Mouse (Mus musculus): ENCODE results near the gene Tmem116. TPM values are rescaled to one million over a fixed set of nuclear protein-coding genes. Genes with fewer than 3 reads are reported as not detected.
A peak's percentile ranks its signal among the peaks of the same experiment; 100 is the strongest.

Gene Tmem116
- total RNA-seq, 1 experiment = 3.0 TPM

- Histone ChIP-seq H3K27ac (ENCODE audit: insufficient read depth, low read depth, low read length, poor library complexity, severe bottlenecking) (no peak overlapping the region), H3K9ac (ENCODE audit: insufficient read depth, low read depth, low read length, poor library complexity, severe bottlenecking) (no peak overlapping the region), H3K4me3 (ENCODE audit: insufficient read depth in 1 of 2, low read depth in 1 of 2, low read length in 2 of 2, poor library complexity in 1 of 2, severe bottlenecking in 1 of 2) (no peak overlapping the region), H3K4me1 (ENCODE audit: control insufficient read depth in 2 of 2, insufficient read depth in 2 of 2, low read length in 2 of 2, poor library complexity in 1 of 2) (peaks cover 5 to 9% of the 10 kb centered on the region in 2 experiments), H3K36me3 (ENCODE audit: control insufficient read depth, insufficient read depth, low read length, poor library complexity, severe bottlenecking) (peaks cover 37% of the 10 kb centered on the region), H3K9me3 (ENCODE audit: control insufficient read depth, insufficient read depth, low read depth, low read length) (no peaks in the 10 kb centered on the region)
- in situ Hi-C loops (cut with MboI; ENCODE audit: low sequenced_read_pairs in 2 of 2, unreplicated experiment in 2 of 2) = no loop called here
- TF ChIP-seq ZNF384 (IDR thresholded peaks at IDR 0.05; ENCODE audit: low read depth, low read length) (no peak), ZC3H11A (IDR thresholded peaks at IDR 0.05; ENCODE audit: borderline replicate concordance, low read depth, low read length) (no peak), CHD2 (IDR thresholded peaks at IDR 0.05; ENCODE audit: low read depth, low read length) (no peak), MAFK (IDR thresholded peaks at IDR 0.05; ENCODE audit: insufficient read depth, low read depth, low read length) (no peak), HCFC1 (IDR thresholded peaks at IDR 0.05; ENCODE audit: borderline replicate concordance, insufficient read depth, low read length) (no peak)
- no peak for DNase-seq (ENCODE audit: low read depth, low spot score)
These were observed 83.4 kb downstream of the Tmem116 start for GRCm38 (mm10) chr5:121535116-121535515.

- Histone ChIP-seq H3K4me3 (ENCODE audit: insufficient read depth in 1 of 2, low read depth in 1 of 2, low read length in 2 of 2, poor library complexity in 1 of 2, severe bottlenecking in 1 of 2) (no peak overlapping the region), H3K27ac (ENCODE audit: insufficient read depth, low read depth, low read length, poor library complexity, severe bottlenecking) (peak overlapping the region; percentile 78; the same call in 1 of the 2 replicates), H3K36me3 (ENCODE audit: control insufficient read depth, insufficient read depth, low read length, poor library complexity, severe bottlenecking) (peaks cover 26% of the 10 kb centered on the region), H3K9me3 (ENCODE audit: control insufficient read depth, insufficient read depth, low read depth, low read length) (no peaks in the 10 kb centered on the region), H3K4me1 (ENCODE audit: control insufficient read depth in 2 of 2, insufficient read depth in 2 of 2, low read length in 2 of 2, poor library complexity in 1 of 2) (peaks cover 10 to 13% of the 10 kb centered on the region in 2 experiments), H3K9ac (ENCODE audit: insufficient read depth, low read depth, low read length, poor library complexity, severe bottlenecking) (no peak overlapping the region; the same call in 1 of the 2 replicates)
- no peak for DNase-seq (ENCODE audit: low read depth, low spot score)
- in situ Hi-C loops (cut with MboI; ENCODE audit: low sequenced_read_pairs in 2 of 2, unreplicated experiment in 2 of 2) = no loop called here
- TF ChIP-seq ZNF384 (IDR thresholded peaks at IDR 0.05; ENCODE audit: low read depth, low read length) (peak; percentile 68; the same call in 1 of the 2 replicates), CHD2 (IDR thresholded peaks at IDR 0.05; ENCODE audit: low read depth, low read length) (no peak)
These were observed 85.3 kb downstream of the Tmem116 start for GRCm38 (mm10) chr5:121536921-121537555.

GRCm38 (mm10) chr5:121537588-121537987, 85.9 kb downstream of the Tmem116 start:
- H3K27ac ChIP-seq (ENCODE audit: insufficient read depth, low read depth, low read length, poor library complexity, severe bottlenecking) = peak overlapping the region; percentile 78
- in situ Hi-C loops (cut with MboI; ENCODE audit: low sequenced_read_pairs in 2 of 2, unreplicated experiment in 2 of 2) = no loop called here

GRCm38 (mm10) chr5:121540066-121540465, 88.4 kb downstream of the Tmem116 start:
- Histone ChIP-seq H3K27ac (ENCODE audit: insufficient read depth, low read depth, low read length, poor library complexity, severe bottlenecking) (peak overlapping the region; percentile 9; the same call in 1 of the 2 replicates), H3K36me3 (ENCODE audit: control insufficient read depth, insufficient read depth, low read length, poor library complexity, severe bottlenecking) (peaks cover 8% of the 10 kb centered on the region), H3K9me3 (ENCODE audit: control insufficient read depth, insufficient read depth, low read depth, low read length) (no peaks in the 10 kb centered on the region), H3K4me1 (ENCODE audit: control insufficient read depth in 2 of 2, insufficient read depth in 2 of 2, low read length in 2 of 2, poor library complexity in 1 of 2) (peaks cover 10 to 13% of the 10 kb centered on the region in 2 experiments), H3K4me3 (ENCODE audit: insufficient read depth in 1 of 2, low read depth in 1 of 2, low read length in 2 of 2, poor library complexity in 1 of 2, severe bottlenecking in 1 of 2) (no peak overlapping the region), H3K9ac (ENCODE audit: insufficient read depth, low read depth, low read length, poor library complexity, severe bottlenecking) (no peak overlapping the region)
- TF ChIP-seq CHD2 (IDR thresholded peaks at IDR 0.05; ENCODE audit: low read depth, low read length) = no peak
- no peak for TF ChIP-seq MAFK (IDR thresholded peaks at IDR 0.05; ENCODE audit: insufficient read depth, low read depth, low read length)
- no peak for DNase-seq (ENCODE audit: low read depth, low spot score)
- in situ Hi-C loops (cut with MboI; ENCODE audit: low sequenced_read_pairs in 2 of 2, unreplicated experiment in 2 of 2) = no loop called here

More at GRCm38 (mm10) chr5:121537588-121537987, 85.9 kb downstream of the Tmem116 start:
- Histone ChIP-seq H3K9ac (ENCODE audit: insufficient read depth, low read depth, low read length, poor library complexity, severe bottlenecking) (peak overlapping the region; percentile 31; the same call in 1 of the 2 replicates), H3K36me3 (ENCODE audit: control insufficient read depth, insufficient read depth, low read length, poor library complexity, severe bottlenecking) (peaks cover 20% of the 10 kb centered on the region), H3K4me3 (ENCODE audit: insufficient read depth in 1 of 2, low read depth in 1 of 2, low read length in 2 of 2, poor library complexity in 1 of 2, severe bottlenecking in 1 of 2) (no peak overlapping the region), H3K9me3 (ENCODE audit: control insufficient read depth, insufficient read depth, low read depth, low read length) (no peaks in the 10 kb centered on the region), H3K4me1 (ENCODE audit: control insufficient read depth in 2 of 2, insufficient read depth in 2 of 2, low read length in 2 of 2, poor library complexity in 1 of 2) (peaks cover 10 to 14% of the 10 kb centered on the region in 2 experiments)
- no peak for DNase-seq (ENCODE audit: low read depth, low spot score)
- no peak for TF ChIP-seq ZNF384 (IDR thresholded peaks at IDR 0.05; ENCODE audit: low read depth, low read length)
- no peak for TF ChIP-seq MAFK (IDR thresholded peaks at IDR 0.05; ENCODE audit: insufficient read depth, low read depth, low read length)

GRCm38 (mm10) chr5:121541235-121541634, 89.5 kb downstream of the Tmem116 start:
- peaks cover 3% of the 10 kb centered on the region for H3K36me3 ChIP-seq (ENCODE audit: control insufficient read depth, insufficient read depth, low read length, poor library complexity, severe bottlenecking)

More at GRCm38 (mm10) chr5:121541235-121541634, 89.5 kb downstream of the Tmem116 start:
- H3K4me1 ChIP-seq (ENCODE audit: control insufficient read depth in 2 of 2, insufficient read depth in 2 of 2, low read length in 2 of 2, poor library complexity in 1 of 2) = peaks cover 10 to 13% of the 10 kb centered on the region in 2 experiments
- no peaks in the 10 kb centered on the region for H3K9me3 ChIP-seq (ENCODE audit: control insufficient read depth, insufficient read depth, low read depth, low read length)
- no peak overlapping the region for H3K9ac ChIP-seq (ENCODE audit: insufficient read depth, low read depth, low read length, poor library complexity, severe bottlenecking)
- no peak overlapping the region for H3K4me3 ChIP-seq (ENCODE audit: insufficient read depth in 1 of 2, low read depth in 1 of 2, low read length in 2 of 2, poor library complexity in 1 of 2, severe bottlenecking in 1 of 2)
- in situ Hi-C loops (cut with MboI; ENCODE audit: low sequenced_read_pairs in 2 of 2, unreplicated experiment in 2 of 2) = no loop called here
- no peak for DNase-seq (ENCODE audit: low read depth, low spot score)
- no peak for TF ChIP-seq CHD2 (IDR thresholded peaks at IDR 0.05; ENCODE audit: low read depth, low read length)
- no peak for TF ChIP-seq ZC3H11A (IDR thresholded peaks at IDR 0.05; ENCODE audit: borderline replicate concordance, low read depth, low read length)
- no peak for TF ChIP-seq MAFK (IDR thresholded peaks at IDR 0.05; ENCODE audit: insufficient read depth, low read depth, low read length)
- no peak for TF ChIP-seq HCFC1 (IDR thresholded peaks at IDR 0.05; ENCODE audit: borderline replicate concordance, insufficient read depth, low read length)
- H3K27ac ChIP-seq (ENCODE audit: insufficient read depth, low read depth, low read length, poor library complexity, severe bottlenecking) = no peak overlapping the region

All from ES-E14 (cell line).